Mouse (Mus musculus) spleen, adult 12 weeks (tissue): ENCODE results near the gene Shisa8.
A peak's percentile ranks its signal among the peaks of the same experiment; 100 is the strongest.

Source experiments
- DNase-seq: peaks from one replicate; pipeline ENCODE4 v3.0.0; 2022; ENCODE audit warnings: low spot score

The Shisa8 gene

GRCm38 (mm10) chr15:82172648-82173047, 40.0 kb downstream of the Shisa8 start:
- DNase-seq: no peak

GRCm38 (mm10) chr15:82170437-82171377, 41.9 kb downstream of the Shisa8 start:
- DNase-seq: no peak

GRCm38 (mm10) chr15:82169671-82170070, 42.9 kb downstream of the Shisa8 start:
- DNase-seq: no peak

- no peak for DNase-seq
Measured at GRCm38 (mm10) chr15:82167201-82168168, 45.1 kb downstream of the Shisa8 start.

- DNase-seq: peak; percentile 51
Measured at GRCm38 (mm10) chr15:82166240-82167100, 46.1 kb downstream of the Shisa8 start.

- peak; percentile 83 for DNase-seq
Measured at GRCm38 (mm10) chr15:82165332-82166239, 47.0 kb downstream of the Shisa8 start.

GRCm38 (mm10) chr15:82164496-82164895, 48.1 kb downstream of the Shisa8 start:
- DNase-seq: no peak

- no peak for DNase-seq
Measured at GRCm38 (mm10) chr15:82164061-82164399, 48.6 kb downstream of the Shisa8 start.

- no peak for DNase-seq
Measured at GRCm38 (mm10) chr15:82163356-82164060, 49.1 kb downstream of the Shisa8 start.

GRCm38 (mm10) chr15:82161965-82162600, 50.5 kb downstream of the Shisa8 start:
- DNase-seq: no peak

GRCm38 (mm10) chr15:82160731-82161640, 51.6 kb downstream of the Shisa8 start:
- no peak for DNase-seq

GRCm38 (mm10) chr15:82159471-82159870, 53.1 kb downstream of the Shisa8 start:
- DNase-seq: no peak

- no peak for DNase-seq
Measured at GRCm38 (mm10) chr15:82158243-82159035, 54.2 kb downstream of the Shisa8 start.

- no peak for DNase-seq
Measured at GRCm38 (mm10) chr15:82156902-82157301, 55.7 kb downstream of the Shisa8 start.

GRCm38 (mm10) chr15:82156298-82156697, 56.3 kb downstream of the Shisa8 start:
- no peak for DNase-seq
